12 mouse cellular contexts compared by ENCODE assay signal in genomic region chr1:118910693-118911426, GRCm38 (mm10).
DNase-seq lines count a peak whose midpoint lies in the region; ATAC-seq and TF ChIP-seq lines count a peak whose summit lies in the region.
"Had no signal": no experiment of that assay in that cellular context is flagged by ENCODE, and none has a peak within 500 bp of the region (broad histone marks: within the 10 kb centered on the region; RNA-seq: fewer than 3 reads in every experiment).

No protein-coding gene starts in this region.

- 28% methylated on average over 13 of the region's 13 CpGs for WGBS in embryonic facial prominence, embryonic 11.5 days
- 8% methylated on average over 13 of the region's 13 CpGs for WGBS in hindbrain, embryonic 12.5 days
- 19% methylated on average over 13 of the region's 13 CpGs for WGBS in midbrain, postnatal 0 days
- WGBS in liver, embryonic 11.5 days, result 49% methylated on average over 13 of the region's 13 CpGs

- no peak overlapping the region for H3K4me3 ChIP-seq in embryonic facial prominence, embryonic 11.5 days (ENCODE audit: low read depth, low read length)
- no peak overlapping the region for H3K4me3 ChIP-seq in hindbrain, embryonic 12.5 days
- H3K4me3 ChIP-seq in midbrain, postnatal 0 days (ENCODE audit: low read depth, low read length), result no peak overlapping the region
- no peak overlapping the region for H3K4me3 ChIP-seq in liver, embryonic 11.5 days (ENCODE audit: low read depth, low read length)
- H3K4me3 ChIP-seq: heart, embryonic 15.5 days; liver, embryonic 15.5 days; megakaryocyte, embryonic 14.5 days had no signal

- H3K4me1 ChIP-seq in embryonic facial prominence, embryonic 11.5 days (ENCODE audit: control insufficient read depth, insufficient read depth, low read length), result no peaks in the 10 kb centered on the region; the same call in none of the 2 replicates
- H3K4me1 ChIP-seq in hindbrain, embryonic 12.5 days, result peaks cover 51% of the 10 kb centered on the region
- peaks cover 6% of the 10 kb centered on the region; the same call in 1 of the 2 replicates for H3K4me1 ChIP-seq in midbrain, postnatal 0 days (ENCODE audit: insufficient read depth, low read length)
- 0 out of 2 replicates have a peak, but pooled peaks cover 3% of the 10 kb centered on the region for H3K4me1 ChIP-seq in liver, embryonic 11.5 days (replicated peaks; ENCODE audit: control insufficient read depth, insufficient read depth, low read length)
- H3K4me1 ChIP-seq: liver, embryonic 15.5 days; megakaryocyte, embryonic 14.5 days had no signal

- H3K36me3 ChIP-seq in embryonic facial prominence, embryonic 11.5 days (replicated peaks; ENCODE audit: control insufficient read depth, insufficient read depth, low read depth, low read length), result no peaks in the 10 kb centered on the region
- no peaks in the 10 kb centered on the region for H3K36me3 ChIP-seq in hindbrain, embryonic 12.5 days
- no peaks in the 10 kb centered on the region for H3K36me3 ChIP-seq in midbrain, postnatal 0 days (ENCODE audit: insufficient read depth, low read length)
- H3K36me3 ChIP-seq in liver, embryonic 11.5 days (ENCODE audit: control insufficient read depth, insufficient read depth, low read length), result no peaks in the 10 kb centered on the region
- H3K36me3 ChIP-seq: heart, embryonic 15.5 days; liver, embryonic 15.5 days had no signal

- H3K4me2 ChIP-seq in embryonic facial prominence, embryonic 11.5 days (ENCODE audit: low read depth, low read length), result no peak overlapping the region
- H3K4me2 ChIP-seq in hindbrain, embryonic 12.5 days (replicated peaks), result peak overlapping the region; percentile 19
- no peak overlapping the region for H3K4me2 ChIP-seq in midbrain, postnatal 0 days (ENCODE audit: low read depth, low read length, poor library complexity, severe bottlenecking)
- no peak overlapping the region for H3K4me2 ChIP-seq in liver, embryonic 11.5 days
- H3K4me2 ChIP-seq: heart, embryonic 15.5 days; liver, embryonic 15.5 days had no signal

- DNase-seq in R1 (ENCODE audit: low read depth, low spot score), result peak; percentile 54
- DNase-seq in embryonic facial prominence, embryonic 11.5 days (ENCODE audit: low spot score), result peak; percentile 54
- peak; percentile 67 for DNase-seq in midbrain, postnatal 0 days (ENCODE audit: low spot score)
- DNase-seq in urinary bladder, postnatal 10 days (ENCODE audit: low spot score), result no peak
- DNase-seq in kidney, postnatal 25 days, result no peak
- DNase-seq in liver, embryonic 11.5 days (ENCODE audit: low spot score), result no peak
- DNase-seq: adrenal gland, adult 2 months; cerebellum, adult 8-10 months had no signal

- no peak overlapping the region for H3K9ac ChIP-seq in embryonic facial prominence, embryonic 11.5 days (replicated peaks; ENCODE audit: low read length)
- H3K9ac ChIP-seq in hindbrain, embryonic 12.5 days, result no peak overlapping the region
- H3K9ac ChIP-seq in midbrain, postnatal 0 days (replicated peaks; ENCODE audit: low read length, poor library complexity, severe bottlenecking), result no peak overlapping the region
- no peak overlapping the region for H3K9ac ChIP-seq in liver, embryonic 11.5 days (ENCODE audit: low read depth, low read length)
- H3K9ac ChIP-seq: heart, embryonic 15.5 days; liver, embryonic 15.5 days had no signal

- TF ChIP-seq CTCF in midbrain, postnatal 0 days (IDR thresholded peaks at IDR 0.05), result no peak

- peak; percentile 37 for ATAC-seq in embryonic facial prominence, embryonic 11.5 days (replicated peaks; ENCODE audit: insufficient number of reproducible peaks, low FRiP score, low TSS enrichment, low read depth)
- ATAC-seq in hindbrain, embryonic 12.5 days (ENCODE audit: low FRiP score), result peak; percentile 73
- ATAC-seq in midbrain, postnatal 0 days (ENCODE audit: low FRiP score), result peak; percentile 15; the same call in 1 of the 2 replicates
- ATAC-seq in liver, embryonic 11.5 days (replicated peaks; ENCODE audit: low FRiP score), result no peak

- no peaks in the 10 kb centered on the region for H3K9me3 ChIP-seq in embryonic facial prominence, embryonic 11.5 days (replicated peaks; ENCODE audit: control insufficient read depth, low read length)
- no peaks in the 10 kb centered on the region for H3K9me3 ChIP-seq in hindbrain, embryonic 12.5 days (replicated peaks)
- H3K9me3 ChIP-seq in midbrain, postnatal 0 days (ENCODE audit: low read length), result no peaks in the 10 kb centered on the region
- H3K9me3 ChIP-seq in liver, embryonic 11.5 days (ENCODE audit: control insufficient read depth, low read length), result no peaks in the 10 kb centered on the region
- H3K9me3 ChIP-seq: heart, embryonic 15.5 days; liver, embryonic 15.5 days had no signal

- H3K27me3 ChIP-seq in embryonic facial prominence, embryonic 11.5 days (ENCODE audit: control insufficient read depth, insufficient read depth, low read length), result no peaks in the 10 kb centered on the region
- H3K27me3 ChIP-seq in hindbrain, embryonic 12.5 days, result peaks cover 8% of the 10 kb centered on the region; the same call in 1 of the 2 replicates
- no peaks in the 10 kb centered on the region for H3K27me3 ChIP-seq in midbrain, postnatal 0 days (ENCODE audit: insufficient read depth, low read length)
- H3K27me3 ChIP-seq in liver, embryonic 11.5 days (replicated peaks; ENCODE audit: control insufficient read depth, insufficient read depth, low read length), result 0 out of 2 replicates have a peak, but pooled peaks cover 2% of the 10 kb centered on the region
- H3K27me3 ChIP-seq: liver, embryonic 15.5 days; megakaryocyte, embryonic 14.5 days had no signal

- H3K27ac ChIP-seq in embryonic facial prominence, embryonic 11.5 days (replicated peaks; ENCODE audit: low read depth, low read length), result no peak overlapping the region
- H3K27ac ChIP-seq in hindbrain, embryonic 12.5 days, result peak overlapping the region; percentile 72
- no peak overlapping the region for H3K27ac ChIP-seq in midbrain, postnatal 0 days (ENCODE audit: low read depth, low read length)
- no peak overlapping the region for H3K27ac ChIP-seq in liver, embryonic 11.5 days (ENCODE audit: low read depth, low read length)
- H3K27ac ChIP-seq: heart, embryonic 15.5 days; liver, embryonic 15.5 days had no signal

Comparison
In these comparisons a context has a peak if more than half of its experiments do, and no peak if none do; other contexts are left out.
1. DNase-seq: peak in R1 (single experiment), embryonic facial prominence, embryonic 11.5 days (single experiment) and midbrain, postnatal 0 days (single experiment); none in urinary bladder, postnatal 10 days (single experiment), kidney, postnatal 25 days (0 of 2) and liver, embryonic 11.5 days (single experiment).